Mouse (Mus musculus): ENCODE results near the gene S100a6.

S100a6 gene

DNA sequence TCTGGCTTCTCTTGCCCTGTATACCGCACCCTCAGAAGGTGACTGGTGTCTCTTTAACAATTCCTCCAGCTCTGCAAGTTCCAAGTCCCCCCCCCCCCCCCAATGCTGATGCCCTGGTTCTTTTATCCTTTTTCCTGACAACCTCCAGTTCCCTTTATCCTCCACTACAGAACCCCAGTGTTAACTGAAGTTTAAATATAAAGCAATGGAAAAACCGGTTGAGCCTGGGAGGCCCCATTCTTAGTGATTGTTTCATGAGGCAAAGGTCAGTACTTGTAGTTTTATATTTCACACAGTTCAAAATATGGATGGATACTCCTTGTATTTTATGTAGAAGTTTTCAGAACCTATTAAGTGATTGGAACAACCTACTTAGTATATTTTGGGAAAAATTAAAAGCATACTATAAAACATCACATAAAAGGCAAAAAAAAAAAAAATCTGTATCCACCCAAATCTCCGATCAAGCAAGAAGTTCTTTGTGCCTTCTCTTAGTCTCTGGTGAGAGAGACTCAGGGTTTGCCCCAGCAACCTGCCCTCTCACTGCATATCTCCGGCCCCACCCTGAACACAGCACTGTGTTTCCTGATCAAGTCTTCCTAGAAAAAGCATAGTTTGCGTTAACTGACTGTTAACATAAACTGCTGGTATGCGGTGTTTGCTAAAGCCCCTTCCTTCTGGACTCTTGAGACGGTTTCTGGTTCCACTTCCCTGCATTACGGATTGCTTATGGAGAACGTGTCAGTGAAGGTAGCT, 13.8 kb downstream of the S100a6 start:
- no peak for DNase-seq (ENCODE audit: low read depth)

DNA sequence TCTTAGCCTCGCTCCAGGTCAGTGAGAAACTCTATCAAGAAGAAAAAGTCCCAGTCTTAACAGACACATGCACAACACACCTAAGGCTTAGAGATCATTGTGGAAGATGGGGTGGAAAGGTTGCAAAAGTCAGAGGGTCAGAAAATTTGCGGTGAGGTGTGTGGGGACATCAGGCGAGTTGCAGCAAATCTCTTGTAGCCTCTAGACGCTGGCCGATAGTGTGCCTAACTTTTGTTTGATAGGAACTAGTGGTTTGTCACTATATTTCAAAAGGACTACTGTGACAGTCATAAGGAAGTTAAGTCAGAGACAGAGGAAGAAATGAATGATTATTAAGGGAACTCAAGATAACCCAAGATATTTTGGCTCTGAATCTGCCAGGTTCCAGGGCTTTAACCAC, 14.7 kb downstream of the S100a6 start:
- DNase-seq (ENCODE audit: low read depth), result peak; percentile 58

DNA sequence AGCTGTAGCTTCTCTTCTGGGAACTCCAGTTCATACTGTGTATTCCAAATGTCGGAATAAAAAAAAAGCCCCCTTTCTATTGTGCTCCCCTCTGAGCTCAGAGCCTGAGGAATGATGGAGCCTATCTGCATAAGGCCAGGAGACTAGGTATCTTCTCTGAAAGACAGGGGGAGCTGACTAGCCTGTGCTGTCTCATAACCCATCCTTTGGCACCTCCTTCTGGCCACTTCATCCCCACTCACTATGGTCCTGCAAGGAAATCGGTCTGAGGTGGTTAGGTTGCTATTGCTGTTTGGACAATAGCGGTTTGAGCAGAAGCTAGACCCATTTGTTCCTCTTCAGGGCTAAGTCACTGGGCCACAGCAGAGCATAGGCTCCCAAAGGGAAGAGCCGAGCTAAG, 15.1 kb downstream of the S100a6 start:
- DNase-seq (ENCODE audit: low read depth), result peak; percentile 73

DNA sequence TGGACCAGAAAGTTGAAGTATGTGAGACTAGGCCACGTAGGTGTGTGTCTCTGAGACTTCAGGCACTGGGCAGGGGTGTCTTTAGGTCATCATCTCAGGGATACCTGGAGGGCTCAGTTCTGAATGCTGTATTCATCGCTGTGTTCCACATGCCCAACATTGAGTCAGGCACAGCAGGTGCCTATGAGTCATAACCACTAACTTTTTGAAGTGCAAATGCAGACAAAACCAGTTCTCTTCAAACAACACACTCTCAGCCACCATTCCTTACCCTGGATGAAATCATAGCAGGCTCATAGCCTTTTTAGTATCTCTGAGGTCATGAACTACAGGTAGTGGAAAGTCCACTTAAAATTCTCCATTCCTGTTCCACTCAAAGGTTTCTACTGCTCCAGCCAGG, 16.6 kb downstream of the S100a6 start:
- DNase-seq (ENCODE audit: low read depth), result peak; percentile 22

DNA sequence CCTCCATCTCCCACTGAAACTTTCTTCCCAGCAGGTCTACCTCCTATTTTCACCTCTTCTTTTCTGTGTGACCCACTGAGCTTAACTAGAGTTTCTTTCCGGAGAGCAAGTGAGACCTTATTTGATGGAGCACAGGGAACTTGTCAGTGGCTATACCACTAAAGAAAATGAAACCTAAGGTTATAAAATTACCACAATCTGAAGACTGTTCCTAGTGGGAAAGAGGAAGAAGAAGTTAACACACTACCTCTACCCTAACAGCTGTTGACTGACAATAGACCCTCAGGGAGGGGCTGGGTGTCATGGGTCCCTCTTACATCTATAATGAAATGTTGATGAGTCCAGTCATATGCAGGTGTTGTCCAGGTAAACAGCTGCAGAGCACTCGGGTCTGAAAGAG, 19.3 kb downstream of the S100a6 start:
- DNase-seq (ENCODE audit: low read depth), result no peak

DNA sequence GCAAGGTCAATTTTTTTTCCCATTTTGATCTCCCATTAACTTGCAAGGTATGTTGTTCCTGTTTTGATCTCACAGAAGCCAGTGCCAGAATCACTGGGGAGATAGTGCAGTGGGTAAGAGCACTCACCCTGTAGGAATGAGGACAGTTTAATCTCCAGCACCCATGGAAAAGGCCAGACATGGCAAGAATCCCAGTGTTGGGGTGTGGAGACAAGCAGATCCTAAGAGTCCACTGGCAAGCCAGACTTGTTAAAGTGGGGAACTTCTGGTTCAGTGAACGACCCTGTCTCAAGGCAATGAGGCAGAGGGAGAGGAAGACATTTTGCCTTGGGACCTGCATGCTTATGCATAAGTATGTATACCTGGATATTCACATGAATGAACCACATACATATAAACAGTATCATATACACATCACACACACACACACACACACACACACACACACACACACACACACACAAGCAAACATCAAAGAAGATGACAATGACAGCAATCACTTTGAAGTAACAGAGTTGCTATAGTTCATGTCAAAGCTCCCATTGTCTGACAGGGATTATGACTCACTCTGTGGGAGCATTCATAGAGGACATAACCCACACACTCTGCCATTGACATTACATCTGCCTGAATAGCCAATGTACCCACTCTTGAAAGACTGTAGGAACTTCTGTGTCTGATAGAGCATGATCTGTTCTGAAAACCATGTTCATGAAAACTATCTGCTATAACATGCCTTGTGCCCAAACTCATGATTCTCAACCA, 26.0 kb downstream of the S100a6 start:
- DNase-seq (ENCODE audit: low read depth), result no peak

DNA sequence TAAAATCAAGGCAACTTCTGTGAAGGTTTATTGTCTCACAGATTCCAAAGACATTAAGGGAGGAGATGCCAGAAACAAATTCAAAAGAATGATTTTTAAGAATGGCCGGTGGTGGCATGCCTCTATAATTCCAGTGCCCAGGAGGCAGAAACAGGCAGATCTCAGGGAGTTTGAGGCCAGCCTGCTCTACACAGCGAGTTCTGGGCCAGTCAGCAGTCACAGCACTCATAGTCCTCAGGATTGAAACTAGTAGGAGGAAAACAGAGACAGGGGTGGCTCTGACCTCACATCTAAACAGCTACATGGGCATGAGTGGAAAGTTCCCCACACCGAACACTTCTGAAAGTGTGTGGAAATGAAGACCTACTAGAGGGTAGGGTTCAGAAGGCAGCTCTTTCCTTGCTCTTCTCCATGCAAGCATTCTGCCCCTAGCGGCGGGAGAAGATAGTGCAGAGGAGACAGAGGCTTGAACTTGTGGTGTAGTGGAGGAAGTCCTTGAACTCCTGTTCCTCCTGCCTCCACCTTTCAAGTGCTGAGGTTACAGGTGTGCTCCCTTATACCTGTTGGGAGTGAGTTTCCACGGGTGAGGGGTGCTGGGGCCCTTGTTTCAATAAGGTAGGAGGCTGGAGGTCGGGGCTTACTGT, 27.0 kb downstream of the S100a6 start:
- DNase-seq (ENCODE audit: low read depth), result peak; percentile 71

DNA sequence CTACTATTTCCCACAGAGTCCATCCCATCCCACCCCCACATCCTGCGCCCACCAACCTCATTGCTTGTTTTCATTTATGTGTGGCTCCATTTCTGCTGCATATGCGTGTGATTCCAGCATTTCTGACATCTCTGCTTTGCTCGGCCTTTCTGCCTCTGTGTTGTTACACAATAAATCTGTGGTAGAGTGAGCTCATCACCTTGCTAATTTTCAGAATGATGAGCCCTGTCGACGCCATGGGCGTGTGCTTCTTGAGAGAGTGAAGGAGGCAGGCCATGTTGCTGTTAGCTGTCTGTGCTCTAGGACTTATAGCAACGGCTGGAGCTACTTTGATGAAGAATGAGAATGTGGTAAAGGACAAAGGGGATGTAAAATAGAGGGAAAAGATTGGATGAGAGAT, 28.3 kb downstream of the S100a6 start:
- DNase-seq (ENCODE audit: low read depth), result no peak

DNA sequence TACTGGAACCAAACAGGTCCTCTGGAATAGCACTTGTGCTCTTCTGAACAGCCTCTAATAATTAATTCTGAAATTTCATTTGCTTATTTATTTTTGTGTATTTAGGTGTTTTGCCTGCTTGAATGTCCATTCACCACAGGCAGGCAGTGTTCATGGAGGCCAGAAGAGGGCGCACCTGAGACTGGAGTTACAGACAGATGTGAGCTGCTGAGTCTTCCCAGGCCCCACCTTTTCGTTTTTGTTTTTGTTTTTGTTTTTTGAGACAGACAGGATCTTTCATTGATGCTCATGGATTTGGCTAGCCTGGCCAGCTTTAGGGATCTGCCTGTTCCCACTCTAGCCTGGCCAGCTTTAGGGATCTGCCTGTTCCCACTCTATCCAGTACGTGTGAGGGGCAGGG, 31.5 kb downstream of the S100a6 start:
- DNase-seq (ENCODE audit: low read depth), result peak; percentile 69

DNA sequence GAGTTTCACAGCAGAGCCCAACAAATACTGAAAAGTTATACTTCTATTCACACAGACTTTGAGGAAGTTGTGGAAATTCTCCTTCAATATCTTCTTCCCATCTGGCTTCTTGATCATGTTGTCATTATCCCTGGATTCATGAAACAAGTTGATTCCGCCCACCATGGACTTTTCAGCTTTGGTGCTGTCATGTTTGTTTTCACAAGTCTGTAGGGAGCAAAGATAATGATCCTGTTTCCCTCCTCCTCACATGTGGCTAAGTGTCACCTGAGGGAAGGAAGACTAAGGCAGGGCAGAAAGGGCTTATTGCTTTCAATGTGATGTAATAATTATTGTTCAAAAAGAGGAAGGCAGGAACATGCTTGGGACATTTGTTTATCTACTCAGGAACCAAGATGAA, 34.6 kb downstream of the S100a6 start:
- DNase-seq (ENCODE audit: low read depth), result no peak

DNA sequence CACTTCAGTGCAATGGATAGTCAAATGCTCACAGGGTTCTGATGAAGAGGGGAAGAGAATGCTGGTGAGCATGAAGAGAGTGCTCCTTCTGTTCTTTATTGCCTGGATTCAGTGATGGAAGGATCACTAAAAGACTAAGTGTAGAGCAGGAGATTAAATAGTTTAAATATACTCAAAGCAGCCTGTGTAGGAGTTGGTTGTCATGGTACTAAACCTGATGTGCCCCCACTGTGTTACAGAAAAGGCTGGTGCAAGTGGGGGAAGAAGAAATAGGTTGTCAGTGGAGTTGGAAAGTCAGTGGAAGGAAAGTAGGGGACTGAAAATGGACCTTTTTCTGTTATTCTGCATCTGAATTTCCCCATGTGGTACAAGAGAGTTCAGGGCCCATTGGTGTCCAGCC, 36.3 kb downstream of the S100a6 start:
- DNase-seq (ENCODE audit: low read depth), result no peak

DNA sequence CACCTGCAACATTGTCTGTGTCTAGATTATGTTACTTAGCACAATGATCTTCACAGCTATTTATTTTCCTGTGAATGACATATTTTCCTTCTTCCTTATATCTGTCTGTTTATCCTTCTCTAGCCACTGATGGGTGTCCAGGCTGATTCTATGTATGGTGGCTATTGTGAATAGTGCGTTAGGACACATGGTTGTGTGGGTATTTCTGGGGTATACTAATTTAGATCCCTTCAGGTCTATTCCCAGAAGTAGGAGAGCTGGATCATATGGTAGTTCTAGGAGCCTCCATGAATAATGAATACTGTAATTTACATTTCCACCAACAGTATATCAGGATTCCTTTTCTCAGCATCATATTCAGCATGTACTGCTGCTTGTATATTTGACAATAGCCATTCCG, 37.1 kb downstream of the S100a6 start:
- no peak for DNase-seq (ENCODE audit: low read depth)

DNA sequence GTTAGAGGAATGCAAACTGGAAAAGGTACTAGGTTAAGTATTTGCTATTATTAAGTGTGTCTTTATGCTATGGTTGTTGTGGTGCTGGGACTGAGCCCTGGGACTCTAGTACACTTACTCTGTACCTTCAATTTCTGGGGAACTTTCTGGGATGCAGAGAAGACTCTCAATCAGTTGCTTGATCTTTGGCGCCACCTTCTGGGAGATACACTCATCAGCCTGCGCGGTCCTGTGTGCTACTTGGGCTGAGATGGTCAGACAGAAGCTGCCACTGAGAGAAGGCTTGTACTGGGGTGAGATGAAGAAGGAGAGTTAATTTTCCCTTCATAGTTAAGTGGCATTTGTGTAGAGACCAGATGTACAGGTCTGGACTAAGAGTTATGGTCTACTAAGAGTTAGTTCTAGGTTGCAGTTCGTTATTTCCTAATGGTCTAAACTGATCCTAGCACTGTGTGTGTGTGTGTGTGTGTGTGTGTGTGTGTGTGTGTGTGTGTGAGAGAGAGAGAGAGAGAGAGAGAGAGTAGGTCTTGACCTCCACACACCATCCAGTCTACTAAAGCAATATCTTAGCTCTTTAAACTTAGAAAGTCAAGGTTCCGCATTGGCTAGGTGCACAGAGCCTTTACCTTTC, 40.3 kb downstream of the S100a6 start:
- DNase-seq (ENCODE audit: low read depth), result peak; percentile 71

DNA sequence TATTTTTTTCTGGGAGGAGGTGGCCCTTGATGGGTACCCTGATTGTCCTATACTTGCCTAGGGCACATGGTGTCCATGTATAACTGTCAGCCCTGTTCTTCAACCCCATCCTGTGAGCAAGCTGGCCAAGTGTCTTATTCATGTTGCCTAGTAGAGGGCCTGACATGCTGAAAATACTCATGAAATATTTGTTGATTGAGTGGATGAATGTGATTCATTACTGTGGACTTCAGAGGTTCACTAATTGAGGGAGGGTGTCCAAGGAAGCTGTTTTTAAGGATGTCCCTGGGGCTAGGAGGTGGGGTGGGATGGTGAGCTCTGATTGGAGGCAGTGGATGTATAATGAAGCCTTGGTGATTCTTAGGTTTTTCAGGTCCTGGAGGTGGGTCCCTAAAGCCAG, 41.0 kb downstream of the S100a6 start, which contains the start of gene S100a7a:
Gene S100a7a (plus strand): TSS at position 301 of the 400 bp plus-strand sequence.
- no peak for DNase-seq (ENCODE audit: low read depth)

DNA sequence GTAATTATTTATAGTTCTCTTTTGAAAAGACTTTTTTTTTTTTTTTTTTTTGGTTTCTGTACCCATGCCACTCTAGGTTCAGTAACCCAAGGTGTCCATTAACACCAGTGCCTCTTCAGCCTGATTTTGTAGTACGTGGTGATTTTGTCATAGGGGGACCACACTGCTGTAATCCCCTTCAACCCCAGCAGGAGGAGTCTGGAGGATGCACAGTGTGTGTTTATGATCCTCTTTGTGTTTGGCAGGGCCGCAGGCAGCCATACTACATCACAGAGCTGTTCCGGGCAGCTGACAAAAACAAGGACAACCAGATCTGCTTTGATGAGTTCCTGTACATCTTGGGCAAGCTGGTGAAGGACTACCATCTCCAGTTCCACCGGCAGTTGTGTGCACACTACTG, 44.7 kb downstream of the S100a6 start:
- DNase-seq (ENCODE audit: low read depth), result peak; percentile 44

DNA sequence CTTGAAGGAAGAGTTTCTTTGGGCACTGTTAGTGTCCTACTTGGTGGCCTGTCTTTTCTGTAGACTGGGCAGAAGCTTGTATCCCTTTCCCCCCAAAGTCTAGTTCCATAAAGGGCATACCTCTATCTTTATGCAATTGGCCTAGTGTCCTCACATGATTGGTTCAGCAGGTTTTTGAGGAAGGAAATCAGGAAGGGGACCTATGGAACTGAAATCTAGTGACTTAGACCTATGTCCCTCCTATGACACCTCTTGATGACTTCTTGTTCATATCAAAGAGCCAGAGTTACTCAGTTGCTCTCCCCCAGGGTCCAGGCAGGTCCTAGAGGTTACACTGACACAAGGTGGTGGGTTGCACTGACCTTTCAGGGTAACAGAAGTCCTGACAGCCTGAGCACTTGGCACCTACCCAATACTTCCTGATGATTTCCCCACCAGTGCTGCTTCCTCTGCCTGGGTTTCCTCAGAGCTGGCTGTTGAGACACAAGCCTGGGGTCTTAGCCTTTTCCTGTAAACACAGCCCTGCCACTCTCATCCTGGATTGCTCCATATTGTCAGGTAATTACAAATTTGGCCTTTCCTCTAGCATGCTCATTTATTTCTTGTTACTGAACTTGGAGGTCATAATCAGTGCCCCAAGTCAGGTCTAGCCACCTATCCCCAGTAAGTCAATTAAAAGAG, 46.8 kb downstream of the S100a6 start:
- DNase-seq (ENCODE audit: low read depth), result peak; percentile 26

DNA sequence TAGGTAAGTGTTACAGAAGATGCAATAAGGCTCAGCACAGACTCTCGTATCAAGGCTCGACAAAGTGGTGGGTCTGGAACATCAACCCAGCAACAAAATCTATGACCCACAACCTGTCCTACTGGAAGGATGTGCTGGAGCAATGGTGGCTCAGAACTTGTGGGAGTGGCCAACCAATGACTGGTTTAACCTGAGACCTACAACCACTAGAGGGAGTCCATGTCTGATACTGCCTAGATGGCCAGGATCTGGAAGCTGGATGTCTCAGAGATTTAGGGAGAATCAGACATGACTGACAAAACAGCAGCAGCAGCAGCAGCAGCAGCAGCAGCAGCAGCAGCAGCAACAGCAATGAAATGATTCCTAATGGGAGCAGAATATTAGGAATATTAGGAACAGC, 51.5 kb downstream of the S100a6 start:
- DNase-seq (ENCODE audit: low read depth), result peak; percentile 58

DNA sequence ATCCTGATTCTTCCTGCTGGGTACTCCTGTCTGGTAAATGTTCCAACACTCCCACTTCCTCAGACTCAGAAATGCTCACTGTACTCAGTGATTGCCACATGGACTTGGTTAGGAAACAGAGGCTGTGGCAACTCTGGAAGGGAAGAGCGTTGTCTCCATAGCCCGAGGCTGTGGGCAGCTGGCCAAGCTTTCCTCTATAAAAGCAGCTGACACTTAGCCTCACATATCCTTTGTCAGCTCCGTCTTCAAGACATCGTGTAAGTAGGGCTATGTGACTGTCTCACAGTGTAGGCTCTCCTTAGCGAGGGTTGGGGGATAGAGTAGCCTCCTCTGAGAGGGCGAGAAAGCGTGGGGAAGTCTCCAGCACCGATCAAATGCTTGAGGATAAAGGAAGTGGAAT, 56.2 kb downstream of the S100a6 start, which contains the start of gene S100a8:
Gene S100a8 (plus strand): TSS at position 133 of the 400 bp plus-strand sequence.
- peak; percentile 37 for DNase-seq (ENCODE audit: low read depth)

Measured in 416B (cell line).